8 mouse cellular contexts compared by ENCODE assay signal in the genomic region with DNA sequence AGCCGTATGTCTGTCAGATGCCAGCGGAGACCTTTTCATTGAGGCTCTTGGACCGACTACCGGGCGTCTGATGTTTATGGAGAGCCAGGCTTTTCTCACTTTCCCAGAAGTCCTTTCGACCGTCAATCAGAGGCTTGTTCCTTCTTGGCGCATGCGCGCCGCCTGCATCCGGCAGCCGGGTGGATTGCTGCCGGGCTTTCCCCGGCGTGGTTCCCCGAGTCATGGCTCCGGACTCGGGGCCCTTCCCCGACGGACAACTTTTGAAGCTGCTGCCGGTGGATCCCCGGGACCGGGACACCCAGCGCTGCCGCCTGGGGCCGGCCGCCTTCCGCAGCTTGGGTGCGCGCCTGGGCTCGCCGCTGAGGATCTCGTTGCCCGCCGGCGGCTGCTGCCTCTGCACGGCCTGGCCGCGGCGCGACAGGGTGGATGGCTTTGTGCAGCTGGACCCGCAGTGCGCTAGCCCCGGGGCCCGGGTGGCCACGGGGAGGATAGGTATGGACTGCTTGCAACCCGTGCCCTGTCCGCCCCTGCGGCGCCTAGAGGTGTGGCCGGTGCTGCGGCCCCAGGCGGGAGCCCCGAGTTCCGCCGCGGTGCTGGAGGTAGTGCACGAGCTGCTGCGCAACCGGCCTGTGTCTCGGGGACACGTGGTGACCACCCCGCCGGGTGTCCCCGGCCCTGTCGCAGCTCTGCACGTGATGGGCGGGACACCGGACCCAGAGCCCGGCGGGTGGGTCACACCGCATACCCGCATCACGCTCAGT. TPM values are rescaled to one million over a fixed set of nuclear protein-coding genes. Genes with fewer than 3 reads are reported as not detected.
DNase-seq lines count a peak whose midpoint lies in the region; ATAC-seq and TF ChIP-seq lines count a peak whose summit lies in the region.

No protein-coding gene starts in this region.

- peak; percentile 90 for DNase-seq in layer of hippocampus, adult 11-12 months (ENCODE audit: low spot score)
- DNase-seq in layer of hippocampus, adult 9-10 months (ENCODE audit: low spot score) = no peak
- DNase-seq in embryonic facial prominence, embryonic 10.5 days (ENCODE audit: low spot score) = peak; percentile 88
- DNase-seq in limb, embryonic 10.5 days (ENCODE audit: low spot score) = peak; percentile 86
- peak; percentile 92 for DNase-seq in skeletal muscle tissue, adult 2 months (ENCODE audit: low read depth, low spot score)

- no peaks in the 10 kb centered on the region for H3K9me3 ChIP-seq in embryonic facial prominence, embryonic 10.5 days
- no peaks in the 10 kb centered on the region for H3K9me3 ChIP-seq in intestine, postnatal 0 days (ENCODE audit: control insufficient read depth)
- H3K9me3 ChIP-seq in limb, embryonic 10.5 days (replicated peaks) = no peaks in the 10 kb centered on the region
- H3K9me3 ChIP-seq in midbrain, embryonic 12.5 days = no peaks in the 10 kb centered on the region

- H3K4me3 ChIP-seq in embryonic facial prominence, embryonic 10.5 days = peak overlapping the region; percentile 96
- H3K4me3 ChIP-seq in intestine, postnatal 0 days (ENCODE audit: low read depth, low read length) = peak overlapping the region; percentile 88
- H3K4me3 ChIP-seq in limb, embryonic 10.5 days = peak overlapping the region; percentile 99
- peak overlapping the region; percentile 96 for H3K4me3 ChIP-seq in midbrain, embryonic 12.5 days

- H3K36me3 ChIP-seq in embryonic facial prominence, embryonic 10.5 days (replicated peaks) = peaks cover 27% of the 10 kb centered on the region
- peaks cover 19% of the 10 kb centered on the region for H3K36me3 ChIP-seq in intestine, postnatal 0 days (ENCODE audit: control insufficient read depth, insufficient read depth)
- H3K36me3 ChIP-seq in limb, embryonic 10.5 days = peaks cover 23% of the 10 kb centered on the region
- peaks cover 20% of the 10 kb centered on the region for H3K36me3 ChIP-seq in midbrain, embryonic 12.5 days

- H3K4me1 ChIP-seq in embryonic facial prominence, embryonic 10.5 days = peaks cover 17% of the 10 kb centered on the region
- no peaks in the 10 kb centered on the region for H3K4me1 ChIP-seq in intestine, postnatal 0 days (replicated peaks; ENCODE audit: control insufficient read depth, insufficient read depth, low read length)
- peaks cover 15% of the 10 kb centered on the region for H3K4me1 ChIP-seq in limb, embryonic 10.5 days
- peaks cover 12% of the 10 kb centered on the region for H3K4me1 ChIP-seq in midbrain, embryonic 12.5 days

- H3K27me3 ChIP-seq in embryonic facial prominence, embryonic 10.5 days (replicated peaks; ENCODE audit: low read depth, poor library complexity, severe bottlenecking) = no peaks in the 10 kb centered on the region; the same call in 1 of the 2 replicates
- H3K27me3 ChIP-seq in intestine, postnatal 0 days (replicated peaks; ENCODE audit: control insufficient read depth, insufficient read depth, low read length) = no peaks in the 10 kb centered on the region
- no peaks in the 10 kb centered on the region for H3K27me3 ChIP-seq in limb, embryonic 10.5 days (ENCODE audit: low read depth, poor library complexity, severe bottlenecking)
- no peaks in the 10 kb centered on the region for H3K27me3 ChIP-seq in midbrain, embryonic 12.5 days

- peak overlapping the region; percentile 94 for H3K27ac ChIP-seq in embryonic facial prominence, embryonic 10.5 days (replicated peaks)
- H3K27ac ChIP-seq in intestine, postnatal 0 days (ENCODE audit: low read depth, low read length) = peak overlapping the region; percentile 70
- peak overlapping the region; percentile 96 for H3K27ac ChIP-seq in limb, embryonic 10.5 days
- peak overlapping the region; percentile 73 for H3K27ac ChIP-seq in midbrain, embryonic 12.5 days (replicated peaks)

- H3K9ac ChIP-seq in intestine, postnatal 0 days (ENCODE audit: low read depth, low read length) = peak overlapping the region; percentile 91
- H3K9ac ChIP-seq in midbrain, embryonic 12.5 days (replicated peaks) = peak overlapping the region; percentile 95

- TF ChIP-seq CTCF in intestine, postnatal 0 days (IDR thresholded peaks at IDR 0.05; ENCODE audit: low read depth) = 0 out of 2 replicates have a peak, but pooled peaks have one; percentile 14

- peak overlapping the region; percentile 100 for H3K4me2 ChIP-seq in intestine, postnatal 0 days (replicated peaks; ENCODE audit: low read depth)
- H3K4me2 ChIP-seq in midbrain, embryonic 12.5 days (replicated peaks) = peak overlapping the region; percentile 94

- peak; percentile 82 for ATAC-seq in granulocyte monocyte progenitor cell, adult 5-6 weeks (replicated peaks; ENCODE audit: poor library complexity, severe bottlenecking)
- peak; percentile 82 for ATAC-seq in intestine, postnatal 0 days
- ATAC-seq in midbrain, embryonic 12.5 days (ENCODE audit: low FRiP score, low read depth) = peak; percentile 86

- WGBS in embryonic facial prominence, embryonic 10.5 days = under 1% methylated on average over 75 of the region's 75 CpGs
- under 1% methylated on average over 75 of the region's 75 CpGs for WGBS in intestine, postnatal 0 days
- WGBS in limb, embryonic 10.5 days = under 1% methylated on average over 75 of the region's 75 CpGs
- WGBS in midbrain, embryonic 12.5 days = under 1% methylated on average over 68 of the region's 75 CpGs

RNA-seq across cellular contexts. Expression of gene AA467197, which starts 6.1 kb away (rescaled TPM):
- 0.35 and 0.63 TPM in 2 replicates for polyA plus RNA-seq in embryonic facial prominence, embryonic 10.5 days (2016; fragmentation: Nextera tagmentation; extraction: Ambion mirVana)
- not detected in 2 replicates for total RNA-seq in granulocyte monocyte progenitor cell, adult 5-6 weeks (2014; fragmentation: Nextera tagmentation)
- total RNA-seq in granulocyte monocyte progenitor cell, adult 5-6 weeks (2017) = 2.4 TPM in 2 replicates
- 31.7 and 38.4 TPM in 2 replicates for polyA plus RNA-seq in intestine, postnatal 0 days (2015; fragmentation: Nextera tagmentation; extraction: Ambion mirVana)
- polyA plus RNA-seq in limb, embryonic 10.5 days (2016; fragmentation: Nextera tagmentation; extraction: Ambion mirVana) = 0.25 TPM in 1 of 2 replicates, not detected in the other
- polyA plus RNA-seq in midbrain, embryonic 12.5 days (2016; fragmentation: Nextera tagmentation; extraction: Ambion mirVana) = 0.26 and 0.43 TPM in 2 replicates

RNA-seq across cellular contexts. Expression of gene Gatm, which starts 19.5 kb away (rescaled TPM):
- 6.6 and 7.2 TPM in 2 replicates for polyA plus RNA-seq in embryonic facial prominence, embryonic 10.5 days (2016; fragmentation: Nextera tagmentation; extraction: Ambion mirVana)
- 94.8 and 123 TPM in 2 replicates for total RNA-seq in granulocyte monocyte progenitor cell, adult 5-6 weeks (2014; fragmentation: Nextera tagmentation)
- 96.0 and 115 TPM in 2 replicates for total RNA-seq in granulocyte monocyte progenitor cell, adult 5-6 weeks (2017)
- 184 and 255 TPM in 2 replicates for polyA plus RNA-seq in intestine, postnatal 0 days (2015; fragmentation: Nextera tagmentation; extraction: Ambion mirVana)
- polyA plus RNA-seq in limb, embryonic 10.5 days (2016; fragmentation: Nextera tagmentation; extraction: Ambion mirVana) = 4.6 and 5.2 TPM in 2 replicates
- polyA plus RNA-seq in midbrain, embryonic 12.5 days (2016; fragmentation: Nextera tagmentation; extraction: Ambion mirVana) = 23.3 and 23.8 TPM in 2 replicates

Comparison
In these comparisons a context has a peak if more than half of its experiments do, and no peak if none do; other contexts are left out.
1. RNA of gene AA467197, which starts 6.1 kb away (polyA plus RNA-seq): 31.7 to 38.4 TPM in intestine, postnatal 0 days; 0.35 to 0.63 TPM in embryonic facial prominence, embryonic 10.5 days, 0.26 to 0.43 TPM in midbrain, embryonic 12.5 days and 0.25 TPM in limb, embryonic 10.5 days; every median in the first group is over 10 times any median in the second.
2. Peak in every context shown above with its lines, with median percentiles within 50 percentile points of each other: H3K27ac ChIP-seq, H3K4me3 ChIP-seq and ATAC-seq.